Mouse (Mus musculus): Measurements from ENCODE around the gene Rpl18. TPM values are rescaled to one million over a fixed set of nuclear protein-coding genes. Genes with fewer than 3 reads are reported as not detected.

Rpl18 gene
- 2.1 TPM for polyA plus RNA-seq (2014; fragmentation: Illumina TruSeq; extraction: RNeasy Lipid Tissue Mini Kit (QIAGEN cat#74804); ENCODE audit: low read depth, low replicate concordance)

GRCm38 (mm10) chr7:45715090-45715708, at the start of gene Rpl18:
Rpl18 (plus strand) TSS chr7:45715457.

GRCm38 (mm10) chr7:45666161-45666560, 49.1 kb upstream of the Rpl18 start, which contains the start of gene Fut2:
Fut2 (minus strand) TSS chr7:45666394.

GRCm38 (mm10) chr7:45683396-45684050, 31.7 kb upstream of the Rpl18 start, which contains the start of gene Ntn5:
Ntn5 (plus strand) TSS chr7:45684022.

GRCm38 (mm10) chr7:45693921-45694591, 21.2 kb upstream of the Rpl18 start, which contains the start of gene Sec1:
Sec1 (minus strand) TSS chr7:45694402.

GRCm38 (mm10) chr7:45699523-45700141, 15.6 kb upstream of the Rpl18 start, which contains the start of gene Car11:
Car11 (plus strand) TSS chr7:45699843.

GRCm38 (mm10) chr7:45704730-45705442, 10.4 kb upstream of the Rpl18 start, which contains the start of gene Dbp:
Dbp (plus strand) TSS chr7:45705088.

GRCm38 (mm10) chr7:45717918-45718297, 2.7 kb downstream of the Rpl18 start, which contains the start of gene Sphk2:
Sphk2 (minus strand) TSS chr7:45718002.

DNA sequence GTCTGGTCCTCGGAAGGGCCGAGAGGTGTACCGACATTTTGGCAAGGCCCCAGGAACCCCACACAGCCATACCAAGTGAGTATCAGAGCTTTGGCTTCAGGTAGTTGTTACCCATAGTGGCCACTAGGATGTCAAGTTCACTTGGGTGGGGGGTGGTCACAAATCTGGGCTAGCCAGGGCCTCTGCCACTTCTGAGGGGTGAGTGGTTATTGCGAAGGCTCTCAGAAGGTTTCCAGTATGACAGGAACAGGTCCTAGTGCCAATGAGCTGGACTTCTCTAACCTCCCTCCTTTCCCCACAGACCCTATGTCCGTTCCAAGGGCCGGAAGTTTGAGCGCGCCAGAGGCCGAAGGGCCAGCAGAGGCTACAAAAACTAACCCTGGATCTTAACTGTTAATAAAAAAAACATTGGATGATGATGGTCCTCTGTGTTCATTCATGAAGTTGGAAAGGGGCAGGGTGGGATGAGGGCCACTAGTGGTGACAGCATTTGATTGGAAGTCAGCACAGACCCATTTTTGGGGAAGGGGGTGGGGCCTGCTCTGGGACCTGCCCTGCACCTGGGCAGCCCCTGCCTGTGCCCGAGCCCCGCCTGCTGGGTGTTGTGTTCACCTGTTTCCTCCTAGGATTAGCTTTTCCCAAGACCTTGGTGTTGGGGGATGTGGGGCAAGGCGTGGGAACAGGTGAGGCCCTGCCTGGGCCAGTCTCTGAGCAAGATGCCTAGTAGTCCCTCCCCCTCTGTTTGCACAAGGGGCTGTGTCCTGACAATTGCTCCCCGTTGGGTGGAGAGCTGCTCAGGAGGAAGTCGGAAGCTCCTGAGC, 5.4 kb downstream of the Rpl18 start, which contains the start of gene Fam83e:
Gene Fam83e, plus strand, starts transcription at position 800 of the 821 bp plus-strand sequence.

DNA sequence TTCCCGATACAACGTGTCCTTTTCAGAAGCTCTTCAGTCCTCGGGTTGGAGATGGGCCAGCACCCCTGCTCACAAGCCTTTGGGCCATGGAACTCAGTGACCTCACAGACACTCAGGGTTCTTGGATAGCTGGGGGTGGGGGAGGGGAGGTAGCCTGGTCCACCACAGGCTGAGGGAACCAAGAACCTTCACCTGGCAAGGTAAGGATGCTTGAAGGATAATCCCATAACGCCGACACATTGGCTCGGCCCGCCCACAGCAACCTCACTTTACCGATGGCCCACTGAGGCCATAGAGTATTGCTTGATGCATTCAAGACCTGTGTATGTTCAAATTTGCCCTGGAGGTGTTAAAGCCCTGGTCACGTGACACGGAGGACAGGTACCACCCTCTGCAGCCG, 10.5 kb downstream of the Rpl18 start, which contains the start of gene Spaca4:
Gene Spaca4, minus strand, starts transcription at position 101 of the 400 bp plus-strand sequence.

Other genes starting within 250 kb of the Rpl18 start
- 1.4 TPM for gene Bax, start 248.6 kb upstream of the Rpl18 start, polyA plus RNA-seq (2014; fragmentation: Illumina TruSeq; extraction: RNeasy Lipid Tissue Mini Kit (QIAGEN cat#74804); ENCODE audit: low read depth, low replicate concordance)
- not detected for gene Tulp2, start 233.6 kb upstream of the Rpl18 start, polyA plus RNA-seq (2014; fragmentation: Illumina TruSeq; extraction: RNeasy Lipid Tissue Mini Kit (QIAGEN cat#74804); ENCODE audit: low read depth, low replicate concordance)
- not detected for gene Gm45808, start 228.6 kb upstream of the Rpl18 start, polyA plus RNA-seq (2014; fragmentation: Illumina TruSeq; extraction: RNeasy Lipid Tissue Mini Kit (QIAGEN cat#74804); ENCODE audit: low read depth, low replicate concordance)
- gene Dhdh, start 226.7 kb upstream of the Rpl18 start, polyA plus RNA-seq (2014; fragmentation: Illumina TruSeq; extraction: RNeasy Lipid Tissue Mini Kit (QIAGEN cat#74804); ENCODE audit: low read depth, low replicate concordance): 3.8 TPM
- gene Nucb1, start 205.1 kb upstream of the Rpl18 start, polyA plus RNA-seq (2014; fragmentation: Illumina TruSeq; extraction: RNeasy Lipid Tissue Mini Kit (QIAGEN cat#74804); ENCODE audit: low read depth, low replicate concordance): 82.6 TPM
- gene Ppp1r15a, start 189.2 kb upstream of the Rpl18 start, polyA plus RNA-seq (2014; fragmentation: Illumina TruSeq; extraction: RNeasy Lipid Tissue Mini Kit (QIAGEN cat#74804); ENCODE audit: low read depth, low replicate concordance): 1.0 TPM
- 0.25 TPM for gene Plekha4, start 189.1 kb upstream of the Rpl18 start, polyA plus RNA-seq (2014; fragmentation: Illumina TruSeq; extraction: RNeasy Lipid Tissue Mini Kit (QIAGEN cat#74804); ENCODE audit: low read depth, low replicate concordance)
- not detected for gene Hsd17b14, start 160.6 kb upstream of the Rpl18 start, polyA plus RNA-seq (2014; fragmentation: Illumina TruSeq; extraction: RNeasy Lipid Tissue Mini Kit (QIAGEN cat#74804); ENCODE audit: low read depth, low replicate concordance)
- 2.6 TPM for gene Bcat2, start 145.3 kb upstream of the Rpl18 start, polyA plus RNA-seq (2014; fragmentation: Illumina TruSeq; extraction: RNeasy Lipid Tissue Mini Kit (QIAGEN cat#74804); ENCODE audit: low read depth, low replicate concordance)
- not detected for gene Fgf21, start 100.0 kb upstream of the Rpl18 start, polyA plus RNA-seq (2014; fragmentation: Illumina TruSeq; extraction: RNeasy Lipid Tissue Mini Kit (QIAGEN cat#74804); ENCODE audit: low read depth, low replicate concordance)
- gene Fut1, start 98.2 kb upstream of the Rpl18 start, polyA plus RNA-seq (2014; fragmentation: Illumina TruSeq; extraction: RNeasy Lipid Tissue Mini Kit (QIAGEN cat#74804); ENCODE audit: low read depth, low replicate concordance): 0.38 TPM
- not detected for gene Izumo1, start 93.6 kb upstream of the Rpl18 start, polyA plus RNA-seq (2014; fragmentation: Illumina TruSeq; extraction: RNeasy Lipid Tissue Mini Kit (QIAGEN cat#74804); ENCODE audit: low read depth, low replicate concordance)
- gene Rasip1, start 88.0 kb upstream of the Rpl18 start, polyA plus RNA-seq (2014; fragmentation: Illumina TruSeq; extraction: RNeasy Lipid Tissue Mini Kit (QIAGEN cat#74804); ENCODE audit: low read depth, low replicate concordance): not detected
- gene Mamstr, start 75.5 kb upstream of the Rpl18 start, polyA plus RNA-seq (2014; fragmentation: Illumina TruSeq; extraction: RNeasy Lipid Tissue Mini Kit (QIAGEN cat#74804); ENCODE audit: low read depth, low replicate concordance): 0.19 TPM
- 61.8 TPM for gene Fut2, start 49.1 kb upstream of the Rpl18 start, polyA plus RNA-seq (2014; fragmentation: Illumina TruSeq; extraction: RNeasy Lipid Tissue Mini Kit (QIAGEN cat#74804); ENCODE audit: low read depth, low replicate concordance)
- not detected for gene Ntn5, start 31.4 kb upstream of the Rpl18 start, polyA plus RNA-seq (2014; fragmentation: Illumina TruSeq; extraction: RNeasy Lipid Tissue Mini Kit (QIAGEN cat#74804); ENCODE audit: low read depth, low replicate concordance)
- gene Sec1, start 21.1 kb upstream of the Rpl18 start, polyA plus RNA-seq (2014; fragmentation: Illumina TruSeq; extraction: RNeasy Lipid Tissue Mini Kit (QIAGEN cat#74804); ENCODE audit: low read depth, low replicate concordance): not detected
- not detected for gene Car11, start 15.6 kb upstream of the Rpl18 start, polyA plus RNA-seq (2014; fragmentation: Illumina TruSeq; extraction: RNeasy Lipid Tissue Mini Kit (QIAGEN cat#74804); ENCODE audit: low read depth, low replicate concordance)
- gene Dbp, start 10.4 kb upstream of the Rpl18 start, polyA plus RNA-seq (2014; fragmentation: Illumina TruSeq; extraction: RNeasy Lipid Tissue Mini Kit (QIAGEN cat#74804); ENCODE audit: low read depth, low replicate concordance): 2.9 TPM
- gene Sphk2, start 2.5 kb downstream of the Rpl18 start, polyA plus RNA-seq (2014; fragmentation: Illumina TruSeq; extraction: RNeasy Lipid Tissue Mini Kit (QIAGEN cat#74804); ENCODE audit: low read depth, low replicate concordance): 0.66 TPM
- 55.9 TPM for gene Fam83e, start 5.8 kb downstream of the Rpl18 start, polyA plus RNA-seq (2014; fragmentation: Illumina TruSeq; extraction: RNeasy Lipid Tissue Mini Kit (QIAGEN cat#74804); ENCODE audit: low read depth, low replicate concordance)
- not detected for gene Spaca4, start 10.4 kb downstream of the Rpl18 start, polyA plus RNA-seq (2014; fragmentation: Illumina TruSeq; extraction: RNeasy Lipid Tissue Mini Kit (QIAGEN cat#74804); ENCODE audit: low read depth, low replicate concordance)
- gene Lmtk3, start 68.3 kb downstream of the Rpl18 start, polyA plus RNA-seq (2014; fragmentation: Illumina TruSeq; extraction: RNeasy Lipid Tissue Mini Kit (QIAGEN cat#74804); ENCODE audit: low read depth, low replicate concordance): not detected
- 2.6 TPM for gene Sult2b1, start 69.2 kb downstream of the Rpl18 start, polyA plus RNA-seq (2014; fragmentation: Illumina TruSeq; extraction: RNeasy Lipid Tissue Mini Kit (QIAGEN cat#74804); ENCODE audit: low read depth, low replicate concordance)
- 17.2 TPM for gene Cyth2, start 99.1 kb downstream of the Rpl18 start, polyA plus RNA-seq (2014; fragmentation: Illumina TruSeq; extraction: RNeasy Lipid Tissue Mini Kit (QIAGEN cat#74804); ENCODE audit: low read depth, low replicate concordance)
- gene Kcnj14, start 109.3 kb downstream of the Rpl18 start, polyA plus RNA-seq (2014; fragmentation: Illumina TruSeq; extraction: RNeasy Lipid Tissue Mini Kit (QIAGEN cat#74804); ENCODE audit: low read depth, low replicate concordance): not detected
- not detected for gene Grwd1, start 115.5 kb downstream of the Rpl18 start, polyA plus RNA-seq (2014; fragmentation: Illumina TruSeq; extraction: RNeasy Lipid Tissue Mini Kit (QIAGEN cat#74804); ENCODE audit: low read depth, low replicate concordance)
- 98.6 TPM for gene Kdelr1, start 157.3 kb downstream of the Rpl18 start, polyA plus RNA-seq (2014; fragmentation: Illumina TruSeq; extraction: RNeasy Lipid Tissue Mini Kit (QIAGEN cat#74804); ENCODE audit: low read depth, low replicate concordance)
- not detected for gene Grin2d, start 162.9 kb downstream of the Rpl18 start, polyA plus RNA-seq (2014; fragmentation: Illumina TruSeq; extraction: RNeasy Lipid Tissue Mini Kit (QIAGEN cat#74804); ENCODE audit: low read depth, low replicate concordance)
- not detected for gene Syngr4, start 181.3 kb downstream of the Rpl18 start, polyA plus RNA-seq (2014; fragmentation: Illumina TruSeq; extraction: RNeasy Lipid Tissue Mini Kit (QIAGEN cat#74804); ENCODE audit: low read depth, low replicate concordance)
- gene Tmem143, start 181.5 kb downstream of the Rpl18 start, polyA plus RNA-seq (2014; fragmentation: Illumina TruSeq; extraction: RNeasy Lipid Tissue Mini Kit (QIAGEN cat#74804); ENCODE audit: low read depth, low replicate concordance): 0.63 TPM
- not detected for gene Emp3, start 205.9 kb downstream of the Rpl18 start, polyA plus RNA-seq (2014; fragmentation: Illumina TruSeq; extraction: RNeasy Lipid Tissue Mini Kit (QIAGEN cat#74804); ENCODE audit: low read depth, low replicate concordance)
- gene Ccdc114, start 208.6 kb downstream of the Rpl18 start, polyA plus RNA-seq (2014; fragmentation: Illumina TruSeq; extraction: RNeasy Lipid Tissue Mini Kit (QIAGEN cat#74804); ENCODE audit: low read depth, low replicate concordance): 1.2 TPM

Data from sigmoid colon, adult 10 weeks (tissue).